Mouse (Mus musculus): ENCODE data around the gene Zfp62.

Zfp62 gene

GRCm38 (mm10) chr11:49202071-49202470 is 1.0 kb upstream of the Zfp62 start:
- in situ Hi-C loops (cut with MboI; ENCODE audit: low pct_unique_long_range_greater_than_20kb in 1 of 2, low sequenced_read_pairs in 2 of 2, unreplicated experiment in 1 of 2): no loop called here

- in situ Hi-C loops (cut with MboI; ENCODE audit: low pct_unique_long_range_greater_than_20kb in 1 of 2, low sequenced_read_pairs in 2 of 2, unreplicated experiment in 1 of 2): no loop called here
Observed at GRCm38 (mm10) chr11:49202523-49203061, 500 bp upstream of the Zfp62 start.

- in situ Hi-C loops (cut with MboI; ENCODE audit: low pct_unique_long_range_greater_than_20kb in 1 of 2, low sequenced_read_pairs in 2 of 2, unreplicated experiment in 1 of 2): no loop called here
Observed at GRCm38 (mm10) chr11:49203771-49204497, 842 bp downstream of the Zfp62 start.

GRCm38 (mm10) chr11:49205080-49205590 is 2.0 kb downstream of the Zfp62 start:
- in situ Hi-C loops (cut with MboI; ENCODE audit: low pct_unique_long_range_greater_than_20kb in 1 of 2, low sequenced_read_pairs in 2 of 2, unreplicated experiment in 1 of 2): no loop called here

GRCm38 (mm10) chr11:49207495-49207894 is 4.4 kb downstream of the Zfp62 start:
- in situ Hi-C loops (cut with MboI; ENCODE audit: low pct_unique_long_range_greater_than_20kb in 1 of 2, low sequenced_read_pairs in 2 of 2, unreplicated experiment in 1 of 2): no loop called here

GRCm38 (mm10) chr11:49212577-49212976 is 9.5 kb downstream of the Zfp62 start:
- in situ Hi-C loops (cut with MboI; ENCODE audit: low pct_unique_long_range_greater_than_20kb in 1 of 2, low sequenced_read_pairs in 2 of 2, unreplicated experiment in 1 of 2): no loop called here

GRCm38 (mm10) chr11:49213505-49213904 is 10.4 kb downstream of the Zfp62 start:
- in situ Hi-C loops (cut with MboI; ENCODE audit: low pct_unique_long_range_greater_than_20kb in 1 of 2, low sequenced_read_pairs in 2 of 2, unreplicated experiment in 1 of 2): no loop called here

GRCm38 (mm10) chr11:49219271-49219670 is 16.2 kb downstream of the Zfp62 start:
- in situ Hi-C loops (cut with MboI; ENCODE audit: low pct_unique_long_range_greater_than_20kb in 1 of 2, low sequenced_read_pairs in 2 of 2, unreplicated experiment in 1 of 2): no loop called here

GRCm38 (mm10) chr11:49224455-49224854 is 21.4 kb downstream of the Zfp62 start:
- in situ Hi-C loops (cut with MboI; ENCODE audit: low pct_unique_long_range_greater_than_20kb in 1 of 2, low sequenced_read_pairs in 2 of 2, unreplicated experiment in 1 of 2): no loop called here

- in situ Hi-C loops (cut with MboI; ENCODE audit: low pct_unique_long_range_greater_than_20kb in 1 of 2, low sequenced_read_pairs in 2 of 2, unreplicated experiment in 1 of 2): no loop called here
Observed at GRCm38 (mm10) chr11:49232781-49233180, 29.7 kb downstream of the Zfp62 start.

GRCm38 (mm10) chr11:49235459-49236207 is 32.5 kb downstream of the Zfp62 start:
- in situ Hi-C loops (cut with MboI; ENCODE audit: low pct_unique_long_range_greater_than_20kb in 1 of 2, low sequenced_read_pairs in 2 of 2, unreplicated experiment in 1 of 2): no loop called here

GRCm38 (mm10) chr11:49236891-49237290 is 33.8 kb downstream of the Zfp62 start:
- in situ Hi-C loops (cut with MboI; ENCODE audit: low pct_unique_long_range_greater_than_20kb in 1 of 2, low sequenced_read_pairs in 2 of 2, unreplicated experiment in 1 of 2): no loop called here

- in situ Hi-C loops (cut with MboI; ENCODE audit: low pct_unique_long_range_greater_than_20kb in 1 of 2, low sequenced_read_pairs in 2 of 2, unreplicated experiment in 1 of 2): no loop called here
Observed at GRCm38 (mm10) chr11:49237532-49237931, 34.4 kb downstream of the Zfp62 start.

- in situ Hi-C loops (cut with MboI; ENCODE audit: low pct_unique_long_range_greater_than_20kb in 1 of 2, low sequenced_read_pairs in 2 of 2, unreplicated experiment in 1 of 2): no loop called here
Observed at GRCm38 (mm10) chr11:49240310-49240709, 37.2 kb downstream of the Zfp62 start.

- in situ Hi-C loops (cut with MboI; ENCODE audit: low pct_unique_long_range_greater_than_20kb in 1 of 2, low sequenced_read_pairs in 2 of 2, unreplicated experiment in 1 of 2): no loop called here
Observed at GRCm38 (mm10) chr11:49240874-49241273, 37.8 kb downstream of the Zfp62 start.

GRCm38 (mm10) chr11:49241471-49241870 is 38.4 kb downstream of the Zfp62 start:
- in situ Hi-C loops (cut with MboI; ENCODE audit: low pct_unique_long_range_greater_than_20kb in 1 of 2, low sequenced_read_pairs in 2 of 2, unreplicated experiment in 1 of 2): no loop called here

GRCm38 (mm10) chr11:49242944-49243626 is 40.0 kb downstream of the Zfp62 start:
- in situ Hi-C loops (cut with MboI; ENCODE audit: low pct_unique_long_range_greater_than_20kb in 1 of 2, low sequenced_read_pairs in 2 of 2, unreplicated experiment in 1 of 2): no loop called here

GRCm38 (mm10) chr11:49243727-49244594 is 40.9 kb downstream of the Zfp62 start, which contains the start of gene Mgat1:
TSS of gene Mgat1 (plus strand) at chr11:49244191.
- in situ Hi-C loops (cut with MboI; ENCODE audit: low pct_unique_long_range_greater_than_20kb in 1 of 2, low sequenced_read_pairs in 2 of 2, unreplicated experiment in 1 of 2): no loop called here

All from mouse embryonic stem cell (cell line).